Mouse (Mus musculus) kidney, adult 2 months (tissue): ENCODE data around the gene Kcnh1.

Experiments
- CTCF ChIP-seq: fragments of 200-500 bp; conservative IDR thresholded peaks from 2 replicates; pipeline ENCODE4 v1.5.1; 2011; ENCODE audit warnings: low read depth, mild to moderate bottlenecking, control low read depth, low read length, moderate library complexity, mixed read lengths; ENCODE audit not compliant: insufficient read depth, insufficient read length
- POLR2A ChIP-seq: fragments of 200-500 bp; IDR thresholded peaks from one replicate; pipeline ENCODE4 v1.6.1; 2011; ENCODE audit warnings: low read depth, low read length, control low read depth

DNA sequence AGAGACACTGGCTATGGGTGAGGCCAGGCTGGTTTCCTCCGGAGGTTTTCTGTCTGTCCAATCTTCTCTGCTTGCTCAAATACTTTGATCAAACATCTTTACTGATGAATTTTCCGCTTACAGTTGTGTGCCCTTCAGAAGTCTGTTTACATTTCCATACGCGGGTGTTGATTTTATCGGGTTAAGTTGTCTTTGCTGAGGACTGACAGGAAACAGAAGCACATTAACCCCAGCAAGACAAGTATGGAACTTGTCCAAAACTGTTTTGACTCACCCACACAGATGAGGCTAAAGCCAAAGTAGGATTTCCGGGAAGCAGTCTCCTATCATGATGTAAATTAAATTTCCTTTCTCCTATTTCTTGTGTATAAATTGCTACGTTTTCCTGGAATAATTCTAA, 286.1 kb downstream of the Kcnh1 start:
- TF ChIP-seq POLR2A = no peak
- no peak for TF ChIP-seq CTCF
